ENCODE assay signal across 21 mouse cellular contexts in genomic region chr1:182345857-182346256, GRCm38 (mm10).
"Had no signal": no experiment of that assay in that cellular context is flagged by ENCODE, and none has a peak within 500 bp of the region (broad histone marks: within the 10 kb centered on the region; RNA-seq: fewer than 3 reads in every experiment).

No protein-coding gene starts in this region.

- H3K9me3 ChIP-seq: limb, embryonic 10.5 days; liver, embryonic 12.5 days; liver, embryonic 15.5 days; midbrain, embryonic 13.5 days had no signal

- H3K4me2 ChIP-seq: limb, embryonic 13.5 days; liver, embryonic 12.5 days; liver, embryonic 15.5 days; lung, embryonic 15.5 days; midbrain, embryonic 13.5 days; neural tube, embryonic 13.5 days had no signal

- H3K4me1 ChIP-seq: lung, embryonic 15.5 days had no signal

- H3K4me3 ChIP-seq: limb, embryonic 10.5 days; limb, embryonic 13.5 days; liver, embryonic 12.5 days; liver, embryonic 15.5 days; lung, embryonic 15.5 days; megakaryocyte, embryonic 14.5 days; midbrain, embryonic 10.5 days; midbrain, embryonic 13.5 days; myocyte; neural tube, embryonic 13.5 days had no signal

- H3K9ac ChIP-seq: limb, embryonic 13.5 days; liver, embryonic 12.5 days; liver, embryonic 15.5 days; lung, embryonic 15.5 days; midbrain, embryonic 13.5 days; neural tube, embryonic 13.5 days had no signal

- ATAC-seq: liver, embryonic 12.5 days; midbrain, embryonic 13.5 days; midbrain, embryonic 16.5 days had no signal

- DNase-seq: kidney, adult 9 months; kidney, postnatal 14 days; kidney, postnatal 4 days; liver; lung, adult 18-20 months; lung, postnatal 10 days; lung, postnatal 36 days; thymus, adult 2 months; thymus, postnatal 4 days had no signal

- H3K36me3 ChIP-seq: limb, embryonic 10.5 days; limb, embryonic 13.5 days; liver, embryonic 12.5 days; liver, embryonic 15.5 days; lung, embryonic 15.5 days; midbrain, embryonic 10.5 days; midbrain, embryonic 13.5 days; neural tube, embryonic 13.5 days had no signal

- H3K27ac ChIP-seq: limb, embryonic 10.5 days; limb, embryonic 13.5 days; liver, embryonic 12.5 days; liver, embryonic 15.5 days; lung, embryonic 15.5 days; midbrain, embryonic 10.5 days; midbrain, embryonic 13.5 days; neural tube, embryonic 13.5 days; stomach, postnatal 0 days had no signal

- H3K27me3 ChIP-seq: limb, embryonic 13.5 days; liver, embryonic 12.5 days; lung, embryonic 15.5 days; midbrain, embryonic 13.5 days; neural tube, embryonic 13.5 days had no signal
